Mouse (Mus musculus) v-Abl transformed pro-B cells (cell line): ENCODE measurements around the gene Pigk.

ENCODE experiments used
- in situ Hi-C, 2 experiments: fragments of 400-800 bp; cut with MboI; formaldehyde crosslinking; loops; one replicate each; pipeline ENCODE4 v1.15.1; 2025; ENCODE audit not compliant: unreplicated experiment in 2 of 2

The Pigk gene

GRCm38 (mm10) chr3:152762302-152762701 lies 48.4 kb downstream of the Pigk start:
- in situ Hi-C loops, result loop anchor here in 1 of 2 experiments (25.0 kb wide), 1 partner anchor 1150 kb away; the partner anchor contains the start of genes Msh4 and Rabggtb

GRCm38 (mm10) chr3:152763139-152763882 lies 49.4 kb downstream of the Pigk start:
- in situ Hi-C loops, result loop anchor here in 1 of 2 experiments (25.0 kb wide), 1 partner anchor 1149 kb away; the partner anchor contains the start of genes Msh4 and Rabggtb

- in situ Hi-C loops, result loop anchor here in 1 of 2 experiments (5.0 to 25.0 kb wide), 2 partner anchors 888 to 1148 kb away; partner anchors contain the start of genes Msh4 and Rabggtb
Measured at GRCm38 (mm10) chr3:152764516-152765312, 50.8 kb downstream of the Pigk start.

GRCm38 (mm10) chr3:152767485-152767884 lies 53.6 kb downstream of the Pigk start:
- in situ Hi-C loops, result loop anchor here in 1 of 2 experiments (5.0 to 25.0 kb wide), 2 partner anchors 885 to 1145 kb away; partner anchors contain the start of genes Msh4 and Rabggtb

GRCm38 (mm10) chr3:152770056-152770455 lies 56.2 kb downstream of the Pigk start:
- in situ Hi-C loops, result loop anchor here (10.0 to 25.0 kb wide), 2 partner anchors 1142 to 1175 kb away; partner anchors contain the start of genes Acadm (in 1 of the 2), Msh4 (in 1 of the 2) and Rabggtb (in 1 of the 2)

GRCm38 (mm10) chr3:152776363-152776762 lies 62.5 kb downstream of the Pigk start:
- in situ Hi-C loops, result loop anchor here in 1 of 2 experiments (10.0 kb wide), 1 partner anchor 1168 kb away; the partner anchor contains the start of gene Acadm

- in situ Hi-C loops, result loop anchor here in 1 of 2 experiments (10.0 kb wide), 1 partner anchor 1168 kb away; the partner anchor contains the start of gene Acadm
Measured at GRCm38 (mm10) chr3:152776872-152777540, 63.1 kb downstream of the Pigk start.

- in situ Hi-C loops, result loop anchor here in 1 of 2 experiments (5.0 to 10.0 kb wide), 4 partner anchors 175 to 1165 kb away; partner anchors contain the start of gene Acadm
Measured at GRCm38 (mm10) chr3:152779819-152780218, 65.9 kb downstream of the Pigk start.

- in situ Hi-C loops, result loop anchor here in 1 of 2 experiments (5.0 to 10.0 kb wide), 3 partner anchors 171 to 871 kb away; no protein-coding TSS in a partner anchor
Measured at GRCm38 (mm10) chr3:152783792-152784191, 69.9 kb downstream of the Pigk start.

- in situ Hi-C loops, result loop anchor here in 1 of 2 experiments (5.0 to 10.0 kb wide), 3 partner anchors 170 to 870 kb away; no protein-coding TSS in a partner anchor
Measured at GRCm38 (mm10) chr3:152784353-152784752, 70.5 kb downstream of the Pigk start.

GRCm38 (mm10) chr3:152788301-152788953 lies 74.5 kb downstream of the Pigk start:
- in situ Hi-C loops, result loop anchor here in 1 of 2 experiments (10.0 kb wide), 2 partner anchors 166 to 866 kb away; no protein-coding TSS in a partner anchor

- in situ Hi-C loops, result loop anchor here in 1 of 2 experiments (10.0 kb wide), 2 partner anchors 172 to 462 kb away; no protein-coding TSS in a partner anchor
Measured at GRCm38 (mm10) chr3:152792601-152793000, 78.7 kb downstream of the Pigk start.

- in situ Hi-C loops, result loop anchor here in 1 of 2 experiments (10.0 kb wide), 2 partner anchors 172 to 462 kb away; no protein-coding TSS in a partner anchor
Measured at GRCm38 (mm10) chr3:152793006-152793405, 79.1 kb downstream of the Pigk start.

GRCm38 (mm10) chr3:152796216-152796615 lies 82.3 kb downstream of the Pigk start:
- in situ Hi-C loops, result loop anchor here in 1 of 2 experiments (10.0 kb wide), 2 partner anchors 169 to 459 kb away; no protein-coding TSS in a partner anchor

GRCm38 (mm10) chr3:152797354-152797753 lies 83.5 kb downstream of the Pigk start:
- in situ Hi-C loops, result loop anchor here in 1 of 2 experiments (10.0 kb wide), 2 partner anchors 167 to 457 kb away; no protein-coding TSS in a partner anchor

GRCm38 (mm10) chr3:152799738-152800431 lies 86.0 kb downstream of the Pigk start:
- in situ Hi-C loops, result loop anchor here in 1 of 2 experiments (10.0 kb wide), 2 partner anchors 165 to 455 kb away; no protein-coding TSS in a partner anchor

- in situ Hi-C loops, result no loop called here
Measured at GRCm38 (mm10) chr3:152813905-152814304, 100.0 kb downstream of the Pigk start.

GRCm38 (mm10) chr3:152815110-152815509 lies 101.2 kb downstream of the Pigk start:
- in situ Hi-C loops, result no loop called here
